ENCODE assay signal across 23 mouse cellular contexts in genomic region chr19:44217958-44218525, GRCm38 (mm10). TPM values are rescaled to one million over a fixed set of nuclear protein-coding genes. Genes with fewer than 3 reads are reported as not detected.
"Had no signal": no experiment of that assay in that cellular context is flagged by ENCODE, and none has a peak within 500 bp of the region (broad histone marks: within the 10 kb centered on the region; RNA-seq: fewer than 3 reads in every experiment).

No protein-coding gene starts in this region.

- ATAC-seq: hindbrain, embryonic 16.5 days; intestine, embryonic 16.5 days; liver, embryonic 12.5 days had no signal

- DNase-seq: gastrocnemius, postnatal 14 days; gastrocnemius, postnatal 36 days; heart, postnatal 10 days; heart, postnatal 4 days; kidney, adult 11 months; kidney, adult 2 months; kidney, adult 9 months; kidney, postnatal 14 days; kidney, postnatal 36 days; layer of hippocampus, adult 9-11 months; layer of hippocampus, postnatal 36 days; left cerebral cortex, postnatal 4 days had no signal

RNA-seq across cellular contexts. Expression of gene Scd3, which starts 15.0 kb away (rescaled TPM):
- total RNA-seq: gastrocnemius, adult 18-20 months; gastrocnemius, adult 8-10 months; gastrocnemius, postnatal 14 days; gastrocnemius, postnatal 36 days; granulocyte monocyte progenitor cell, adult 5-6 weeks; heart, postnatal 25 days; heart, postnatal 4 days; liver, adult 2 months had no signal

RNA-seq across cellular contexts. Expression of gene Pkd2l1, which starts 25.8 kb away (rescaled TPM):
- total RNA-seq: gastrocnemius, adult 18-20 months; gastrocnemius, adult 8-10 months; gastrocnemius, postnatal 14 days; gastrocnemius, postnatal 36 days; granulocyte monocyte progenitor cell, adult 5-6 weeks; heart, adult 8-10 months; heart, postnatal 10 days; heart, postnatal 25 days; heart, postnatal 4 days; layer of hippocampus, postnatal 14 days; left cerebral cortex, postnatal 10 days; left cerebral cortex, postnatal 4 days; liver, adult 2 months had no signal
